Mouse (Mus musculus): ENCODE measurements around the gene Trak1.

Trak1 gene

DNA sequence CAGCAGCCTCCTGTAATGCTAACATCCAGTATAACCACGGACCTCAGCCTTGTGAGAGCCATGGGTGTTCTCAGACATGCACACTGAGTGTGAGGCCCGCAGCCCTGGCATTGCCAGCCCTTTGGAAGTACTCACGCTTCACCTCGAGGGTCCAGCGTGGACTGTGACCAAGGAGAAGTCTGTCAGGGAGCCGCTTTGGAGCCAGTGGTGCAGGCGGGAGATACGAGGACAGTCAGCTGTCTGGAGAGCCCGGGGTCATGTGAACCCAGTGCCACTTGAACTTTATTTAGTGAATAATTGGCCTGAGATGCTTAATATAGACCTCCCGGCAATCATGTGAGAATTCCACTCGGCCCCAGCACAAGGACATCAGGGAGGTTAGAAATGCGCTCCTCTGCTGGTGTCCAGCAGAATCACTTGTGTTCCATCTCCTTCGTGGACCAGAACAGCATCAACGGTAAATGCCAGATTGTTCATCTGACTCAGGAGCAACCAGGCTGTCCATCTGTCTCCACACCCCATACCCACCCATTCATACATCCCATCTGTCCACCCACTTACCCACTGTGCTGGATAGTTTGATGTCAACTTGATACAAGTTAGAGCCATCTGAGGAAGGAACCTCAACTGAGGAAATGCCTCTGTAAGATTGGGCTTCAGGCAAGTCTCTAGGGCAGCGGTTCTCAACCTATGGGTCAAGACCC lies 48.3 kb downstream of the Trak1 start:
- intact Hi-C loops (cut with DNase I): no loop called here

DNA sequence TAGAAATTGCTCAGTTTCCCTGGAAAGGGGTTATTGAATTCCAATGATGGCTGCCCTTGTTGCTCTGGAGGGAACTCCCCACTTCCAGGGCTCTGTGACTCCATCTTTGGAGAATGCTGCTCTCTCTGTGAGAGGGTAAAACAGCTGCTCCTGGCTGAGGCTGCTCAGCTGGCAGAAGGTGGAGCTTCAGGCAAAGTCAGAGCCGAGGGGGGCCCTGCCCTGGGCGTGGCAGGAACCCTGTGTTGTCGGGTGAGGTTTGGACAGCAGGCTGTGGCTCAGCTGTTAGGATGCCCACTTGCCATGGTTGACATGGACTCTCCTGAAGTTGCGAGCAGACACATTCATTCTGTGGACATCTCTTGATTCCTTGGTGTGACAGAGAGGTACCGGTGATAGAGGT lies 49.3 kb downstream of the Trak1 start:
- intact Hi-C loops (cut with DNase I): no loop called here

DNA sequence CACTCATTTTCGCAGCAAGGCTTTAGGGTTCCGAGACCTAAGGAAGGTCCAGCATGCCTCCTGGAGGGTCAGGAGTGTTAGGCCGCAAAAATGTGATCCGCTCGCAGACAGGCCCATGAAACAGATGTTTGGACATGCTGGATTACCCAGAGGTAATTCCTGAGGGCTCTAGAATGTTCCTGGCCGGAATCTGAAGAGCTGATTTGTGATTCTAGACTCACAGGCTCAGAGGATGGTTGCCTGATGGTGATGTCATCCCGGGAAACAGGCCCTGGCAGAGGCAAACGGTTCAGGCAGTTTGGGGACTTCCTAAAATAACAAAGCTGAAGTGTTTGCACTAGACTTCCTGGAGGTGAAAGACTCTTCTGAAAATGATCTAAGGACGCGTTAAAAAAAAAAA lies 50.7 kb downstream of the Trak1 start:
- intact Hi-C loops (cut with DNase I): no loop called here

DNA sequence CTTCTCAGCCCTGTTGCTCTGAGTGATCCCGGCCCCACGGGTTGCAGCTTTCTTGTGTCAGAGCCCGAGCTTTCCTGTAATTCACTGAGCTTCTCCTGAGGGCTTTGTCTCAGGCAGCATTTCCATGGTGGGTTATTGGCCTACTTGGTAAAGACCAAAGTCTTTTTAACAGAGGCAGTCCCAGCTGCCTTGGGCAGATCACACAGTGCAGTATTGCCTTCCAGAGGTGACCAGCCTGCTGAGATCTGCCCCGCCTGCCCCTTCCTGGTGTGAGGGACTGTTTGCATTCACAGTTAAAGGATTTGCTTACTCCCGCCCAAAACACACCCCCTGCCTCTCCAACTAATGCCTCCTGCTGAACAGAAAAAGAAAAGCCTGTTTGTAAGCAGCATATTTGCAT lies 51.2 kb downstream of the Trak1 start:
- intact Hi-C loops (cut with DNase I): no loop called here

DNA sequence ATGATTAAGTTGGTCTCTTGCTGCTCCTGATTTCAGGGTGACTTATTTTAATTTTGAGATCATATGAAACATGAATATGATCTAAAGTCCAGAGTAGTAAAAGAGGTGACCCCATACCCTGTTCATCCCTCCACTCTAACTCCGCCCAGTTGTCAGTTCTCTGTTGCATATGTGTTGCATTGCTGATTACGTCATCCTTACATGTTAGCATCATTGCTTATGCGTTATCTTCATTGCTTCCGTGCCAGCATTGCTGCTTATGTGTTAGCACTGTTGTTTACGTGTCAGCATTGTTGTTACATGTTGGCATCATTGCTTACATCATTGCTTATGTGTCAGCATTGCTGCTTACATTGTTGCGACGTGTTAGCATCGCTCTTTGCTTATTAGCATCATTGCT lies 51.8 kb downstream of the Trak1 start:
- intact Hi-C loops (cut with DNase I): no loop called here

DNA sequence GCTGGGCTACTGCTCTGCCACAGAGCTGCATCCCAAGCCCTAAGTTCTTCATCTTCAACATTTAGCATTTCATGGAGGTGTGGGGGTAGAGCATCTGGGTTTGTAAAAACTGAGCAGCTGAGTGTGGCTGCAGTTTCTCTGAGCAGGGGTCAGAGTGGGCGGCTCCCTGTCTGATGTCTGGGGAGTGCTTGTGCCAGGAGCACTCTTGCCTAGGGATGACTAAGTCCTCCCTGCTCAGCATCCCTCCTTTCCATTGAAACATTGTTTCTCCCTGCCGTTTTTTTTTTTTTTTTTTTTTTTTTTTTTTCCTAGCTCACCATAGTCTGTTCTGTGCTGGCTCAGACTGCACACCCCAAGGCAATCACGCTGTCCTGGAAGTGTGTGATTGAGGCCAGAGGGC lies 53.3 kb downstream of the Trak1 start:
- intact Hi-C loops (cut with DNase I): loop anchor here (5.0 kb wide), 1 partner anchor 68 kb away; no protein-coding TSS in a partner anchor

DNA sequence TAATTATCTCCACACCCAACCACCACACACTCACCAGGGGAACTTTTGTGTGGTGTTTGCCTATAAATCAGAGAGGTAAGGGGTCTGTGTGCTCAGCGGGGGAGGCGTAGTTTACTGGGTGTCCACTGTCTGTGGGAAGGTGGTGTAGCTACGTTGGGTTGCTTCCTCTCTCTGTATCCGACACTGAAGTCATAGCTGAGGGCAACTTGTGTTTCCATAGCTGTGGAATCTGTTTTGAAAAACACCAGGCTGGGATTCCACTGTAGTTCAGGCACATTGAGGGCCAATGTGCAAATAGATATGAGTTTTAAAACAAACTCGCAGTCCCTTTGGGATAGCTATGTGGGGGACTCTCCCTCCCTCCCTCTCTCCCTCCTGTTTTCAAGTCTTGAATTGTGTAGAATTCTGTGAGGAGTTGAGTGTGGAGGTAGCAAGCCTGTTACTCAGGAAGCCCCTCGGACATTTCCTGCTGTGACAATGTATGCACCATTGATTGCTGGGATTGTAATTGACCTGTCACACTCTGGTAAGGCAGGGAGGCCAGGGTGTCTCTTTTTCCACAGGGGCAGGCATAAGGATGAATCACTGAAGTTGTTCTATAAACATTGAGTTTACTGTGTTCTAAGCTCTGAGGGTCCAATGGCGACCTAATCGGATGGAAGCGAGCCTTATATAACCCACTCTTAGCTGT lies 54.2 kb downstream of the Trak1 start:
- intact Hi-C loops (cut with DNase I): loop anchor here (5.0 kb wide), 1 partner anchor 69 kb away; no protein-coding TSS in a partner anchor

DNA sequence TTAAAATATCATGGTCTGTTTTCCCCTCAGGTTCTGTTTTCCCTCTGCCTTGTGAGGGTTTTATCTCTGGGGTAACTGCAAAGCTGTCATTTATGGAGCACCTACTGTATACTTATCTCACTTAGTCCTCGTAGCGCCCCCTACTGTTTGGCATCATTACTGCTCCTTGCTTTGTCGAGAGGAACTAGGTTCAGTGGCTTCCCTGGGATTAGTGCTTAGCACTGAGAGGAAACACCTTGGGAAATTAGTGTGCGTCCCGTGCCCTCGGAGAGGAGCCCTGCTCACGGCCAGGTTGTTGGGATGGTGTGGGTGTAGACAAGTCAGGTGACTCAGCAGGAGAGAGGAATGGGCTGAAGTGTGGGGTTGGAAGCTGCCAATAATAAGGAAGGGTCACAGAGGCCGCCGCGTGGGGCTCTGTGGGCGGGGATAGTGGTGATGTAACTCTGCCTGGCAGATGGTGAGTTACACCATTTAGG lies 54.9 kb downstream of the Trak1 start:
- intact Hi-C loops (cut with DNase I): loop anchor here (5.0 kb wide), 1 partner anchor 70 kb away; no protein-coding TSS in a partner anchor

DNA sequence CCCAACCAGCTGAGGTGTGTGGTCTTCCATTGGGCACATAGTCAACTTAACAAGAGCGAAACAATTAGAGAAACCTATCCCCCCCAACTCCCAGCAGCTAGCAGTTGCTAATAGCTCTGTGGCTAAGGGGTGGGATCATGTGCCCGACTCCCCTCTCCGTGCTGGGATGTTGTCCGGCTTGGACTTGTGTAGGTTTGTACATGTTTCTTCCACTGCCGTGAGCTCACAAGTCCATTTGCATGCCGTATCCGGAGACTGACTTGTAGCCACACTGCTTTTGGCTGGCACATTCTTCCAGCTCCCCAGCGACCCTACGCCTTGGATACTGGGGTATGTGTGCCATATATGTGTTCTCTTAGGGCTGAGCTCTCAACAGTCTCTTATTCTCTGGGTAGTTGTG lies 55.4 kb downstream of the Trak1 start:
- intact Hi-C loops (cut with DNase I): loop anchor here (5.0 kb wide), 1 partner anchor 70 kb away; no protein-coding TSS in a partner anchor

DNA sequence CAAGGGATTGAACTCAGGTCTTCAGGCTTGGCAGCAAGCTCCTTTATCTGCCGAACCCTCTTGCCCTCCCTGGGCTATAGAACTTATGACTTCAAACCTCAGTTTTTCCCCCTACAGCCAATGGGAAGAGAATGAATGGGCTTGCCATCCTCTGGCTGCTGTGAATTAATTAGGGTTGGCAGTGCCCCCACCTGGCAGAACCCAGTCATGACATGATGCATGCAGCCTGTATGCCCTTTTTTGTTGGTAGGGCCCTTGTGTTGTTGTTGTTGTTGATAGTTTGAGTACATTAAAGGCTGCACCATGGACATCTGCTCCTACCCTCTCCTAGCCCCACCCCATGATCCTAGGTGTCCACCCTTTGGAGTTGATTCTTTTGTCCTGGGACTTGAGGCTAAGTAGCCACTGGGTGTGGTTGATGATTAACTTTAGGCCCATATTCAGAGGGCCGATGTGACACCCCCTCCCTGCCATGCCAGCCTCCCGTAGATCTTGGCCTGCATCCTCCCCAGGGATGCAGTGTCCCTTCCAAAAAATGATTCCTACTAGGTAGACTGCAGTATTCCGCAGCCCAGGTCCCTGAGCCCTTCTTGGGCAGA lies 57.6 kb downstream of the Trak1 start:
- intact Hi-C loops (cut with DNase I): loop anchor here (5.0 kb wide), 1 partner anchor 73 kb away; no protein-coding TSS in a partner anchor

DNA sequence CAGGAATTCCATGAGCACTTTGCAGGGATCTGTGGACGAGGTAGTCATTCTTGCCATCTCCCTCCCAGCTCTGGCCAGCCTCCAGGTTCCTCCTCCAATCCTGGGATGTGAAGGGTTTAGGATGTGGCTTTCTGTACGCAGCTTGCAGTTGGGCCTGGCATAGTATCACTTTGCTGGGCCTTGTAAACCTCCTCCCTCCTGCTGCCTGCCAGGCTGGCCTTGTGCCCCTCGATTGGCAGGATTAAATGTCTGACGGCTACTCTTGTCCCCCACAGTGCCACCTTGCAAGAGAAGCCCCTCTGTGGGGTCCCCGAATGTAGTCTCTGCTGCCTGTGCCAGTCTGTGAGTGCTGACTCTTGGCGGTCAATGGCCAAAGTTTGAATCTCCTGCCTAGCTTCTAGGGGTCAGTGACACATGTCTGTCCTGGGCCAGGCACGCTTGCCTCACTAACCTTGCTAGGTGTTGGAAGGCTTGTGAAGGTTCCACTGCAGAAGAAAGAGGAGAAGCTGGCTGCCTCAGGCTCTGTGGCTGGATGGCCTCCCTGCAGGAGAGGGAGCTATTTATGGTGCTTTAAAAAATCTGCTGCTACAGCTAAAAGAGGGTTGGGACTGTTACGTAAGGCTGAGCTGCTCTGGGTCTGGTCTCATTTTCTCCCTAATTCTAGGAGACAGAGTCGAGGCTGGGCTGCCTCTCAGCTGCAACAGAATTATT lies 58.3 kb downstream of the Trak1 start:
- intact Hi-C loops (cut with DNase I): no loop called here

DNA sequence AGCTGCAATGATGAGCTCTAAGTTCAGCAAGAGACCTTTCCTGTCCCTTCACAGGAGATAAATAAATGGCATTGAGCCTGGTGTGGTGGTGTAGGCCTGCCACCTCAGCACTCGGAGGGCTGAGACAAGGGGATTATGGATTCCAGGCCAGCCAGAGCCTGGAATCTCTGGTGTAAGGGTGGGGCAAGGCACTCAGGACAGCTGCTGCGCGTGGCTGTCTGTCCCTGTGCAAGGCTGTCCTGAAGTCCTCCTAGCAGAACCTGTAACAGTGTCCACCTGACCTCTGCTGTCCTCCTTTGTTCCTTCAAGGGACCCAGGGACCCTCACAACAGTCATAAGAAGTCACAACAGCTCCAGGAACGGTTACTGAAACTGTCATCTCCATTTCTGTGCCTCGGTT lies 59.8 kb downstream of the Trak1 start:
- intact Hi-C loops (cut with DNase I): no loop called here

DNA sequence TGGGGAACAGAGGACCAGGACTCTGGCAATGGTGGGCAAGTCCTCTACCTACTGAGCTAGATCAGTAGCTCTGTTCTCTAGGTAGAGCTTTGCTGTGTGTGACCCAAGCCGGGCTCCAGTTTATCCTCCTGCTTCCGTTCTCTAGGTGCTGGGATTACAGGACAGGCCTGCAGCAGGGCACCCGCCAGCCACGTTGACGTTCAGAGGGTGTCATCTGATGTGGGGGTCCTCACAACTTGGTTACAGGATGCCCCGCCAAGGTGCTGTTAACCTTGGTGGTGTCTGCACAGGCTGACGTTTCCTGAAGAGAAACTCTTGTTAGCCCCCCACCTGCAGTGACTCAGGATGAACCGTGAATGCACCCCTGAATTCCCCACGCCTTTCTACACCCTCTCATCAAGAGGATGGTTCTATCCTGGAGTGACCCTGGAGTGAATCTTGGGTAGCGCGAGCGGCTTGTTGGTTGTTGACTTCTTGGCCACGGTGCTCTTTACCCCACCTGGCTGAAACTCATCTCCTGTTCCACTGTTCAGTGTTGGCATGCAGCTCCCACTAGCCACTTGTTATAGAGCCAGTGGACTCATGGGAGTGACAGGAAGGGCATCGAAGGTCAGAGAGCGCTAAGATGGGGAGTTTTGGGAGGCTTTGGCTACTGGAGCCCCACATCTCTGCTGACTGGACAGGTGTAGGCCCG lies 60.4 kb downstream of the Trak1 start:
- intact Hi-C loops (cut with DNase I): no loop called here

DNA sequence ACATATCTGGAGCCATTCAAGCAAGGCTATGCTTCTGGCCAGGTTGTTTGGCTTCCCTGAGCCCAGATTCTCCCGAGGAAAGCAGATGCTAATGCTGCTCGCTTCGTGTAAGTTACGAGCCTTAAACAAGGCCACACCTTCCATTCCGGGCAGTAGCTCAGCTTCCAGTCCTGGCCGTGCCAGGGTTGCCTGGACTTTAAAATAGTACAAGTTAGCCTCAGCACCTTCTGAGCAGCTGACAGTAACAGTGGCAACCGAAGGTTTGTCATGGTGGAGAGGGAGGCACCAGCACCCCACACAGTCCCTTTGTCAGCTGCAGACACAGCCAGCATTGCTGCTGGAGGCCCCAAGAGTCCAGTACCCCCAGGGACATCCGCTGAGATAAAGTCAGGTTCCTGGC lies 61.1 kb downstream of the Trak1 start:
- intact Hi-C loops (cut with DNase I): no loop called here

DNA sequence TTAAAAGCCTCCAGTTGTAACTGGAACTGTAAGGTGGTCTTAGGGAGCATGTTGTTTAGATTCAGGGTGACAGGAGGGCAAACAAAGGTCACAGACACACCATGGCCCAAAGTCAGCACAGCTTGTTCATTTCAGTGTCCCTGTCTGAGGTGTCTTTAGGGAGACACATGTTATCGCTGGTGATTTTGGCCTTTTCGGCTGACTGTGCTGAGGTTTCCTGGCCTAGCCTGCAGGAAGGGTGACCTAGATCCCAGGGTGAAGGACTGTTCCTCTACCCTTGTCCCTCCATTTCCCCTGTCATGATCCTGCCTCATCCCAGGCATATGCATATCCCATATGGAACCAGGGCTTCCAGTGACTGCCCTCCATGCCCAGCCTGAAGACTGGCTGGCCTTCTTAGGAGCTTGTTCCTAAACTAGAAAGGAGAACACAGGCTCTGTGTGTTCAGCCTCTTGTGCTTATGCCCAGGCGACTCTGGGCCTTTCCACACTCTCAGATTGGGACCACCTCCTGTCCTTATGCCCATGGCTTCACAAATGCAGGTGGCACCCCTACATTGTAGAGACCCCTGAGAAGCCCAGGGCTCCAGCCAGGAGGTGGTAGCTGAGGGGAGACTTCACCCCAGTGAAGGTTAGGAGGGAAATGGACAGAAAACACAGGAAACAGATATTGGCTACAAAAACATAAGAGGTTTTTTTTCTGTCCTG lies 62.1 kb downstream of the Trak1 start:
- intact Hi-C loops (cut with DNase I): no loop called here

DNA sequence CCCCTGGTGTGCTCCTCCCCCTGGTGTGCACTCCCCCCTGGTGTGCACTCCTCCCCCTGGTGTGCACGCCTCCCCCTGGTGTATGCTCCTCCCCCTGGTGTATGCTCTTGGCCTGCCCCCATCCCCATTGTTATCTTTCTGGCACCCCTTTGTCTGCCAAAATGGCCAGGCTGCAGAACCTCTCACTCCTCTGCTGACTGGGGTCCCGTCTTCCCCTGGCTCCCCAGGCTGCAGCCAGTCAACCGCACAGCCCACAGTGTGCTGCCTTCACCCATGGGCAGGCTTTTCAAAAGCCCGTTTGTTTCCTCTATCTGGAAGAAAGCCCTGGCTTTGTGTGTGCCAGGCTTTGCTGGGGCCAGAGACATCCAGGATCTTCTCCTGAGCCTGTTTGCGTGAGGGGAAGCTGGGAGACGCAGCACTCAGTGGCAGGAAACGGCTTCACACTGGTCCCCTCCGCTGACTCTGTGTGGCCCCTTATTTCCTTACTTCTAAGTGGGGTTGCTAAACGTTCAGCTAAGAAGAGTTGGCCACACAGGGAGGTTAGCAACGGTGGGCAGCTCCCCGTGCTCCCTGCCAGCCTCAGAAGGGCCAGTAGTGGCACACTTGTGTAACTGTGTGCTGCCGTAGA lies 63.1 kb downstream of the Trak1 start:
- intact Hi-C loops (cut with DNase I): no loop called here

DNA sequence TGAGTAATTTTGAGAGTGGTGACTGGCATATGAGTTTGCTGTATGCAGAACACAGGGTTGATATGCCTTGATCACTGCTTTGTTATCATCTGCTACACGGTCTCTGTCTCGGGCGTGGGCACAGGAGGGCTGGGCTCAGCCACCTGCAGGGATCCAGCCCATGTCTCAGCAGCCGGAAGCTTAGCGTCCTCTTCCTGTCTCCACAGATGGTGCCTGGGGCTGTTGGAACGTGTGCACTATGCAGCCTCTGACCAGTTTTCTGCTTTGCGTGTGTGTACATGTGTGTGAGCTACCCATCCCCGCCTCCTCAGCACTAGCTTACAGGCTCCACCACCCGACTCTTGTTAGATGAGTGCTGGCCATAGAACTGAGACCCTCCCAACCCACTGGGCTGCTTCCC lies 63.7 kb downstream of the Trak1 start:
- intact Hi-C loops (cut with DNase I): no loop called here

DNA sequence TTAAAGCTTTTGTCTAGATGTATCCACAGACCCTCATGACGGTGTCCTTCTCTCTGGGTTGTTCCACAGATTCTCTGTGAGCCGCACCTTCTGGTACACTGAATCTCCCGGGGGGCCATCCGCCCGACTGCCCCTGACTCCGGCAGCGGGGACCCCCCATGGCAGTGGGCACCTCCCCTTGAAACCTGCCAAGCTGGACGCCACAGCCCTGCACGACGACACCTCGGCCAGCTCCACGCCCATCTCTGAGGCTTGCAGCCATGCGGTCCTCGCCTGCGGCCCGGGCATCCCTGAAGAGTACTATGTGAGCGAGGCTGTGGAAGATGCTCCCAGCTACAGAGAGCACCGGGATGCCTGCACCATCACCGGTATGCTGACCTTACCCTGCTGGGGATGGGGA lies 66.6 kb downstream of the Trak1 start:
- intact Hi-C loops (cut with DNase I): no loop called here

DNA sequence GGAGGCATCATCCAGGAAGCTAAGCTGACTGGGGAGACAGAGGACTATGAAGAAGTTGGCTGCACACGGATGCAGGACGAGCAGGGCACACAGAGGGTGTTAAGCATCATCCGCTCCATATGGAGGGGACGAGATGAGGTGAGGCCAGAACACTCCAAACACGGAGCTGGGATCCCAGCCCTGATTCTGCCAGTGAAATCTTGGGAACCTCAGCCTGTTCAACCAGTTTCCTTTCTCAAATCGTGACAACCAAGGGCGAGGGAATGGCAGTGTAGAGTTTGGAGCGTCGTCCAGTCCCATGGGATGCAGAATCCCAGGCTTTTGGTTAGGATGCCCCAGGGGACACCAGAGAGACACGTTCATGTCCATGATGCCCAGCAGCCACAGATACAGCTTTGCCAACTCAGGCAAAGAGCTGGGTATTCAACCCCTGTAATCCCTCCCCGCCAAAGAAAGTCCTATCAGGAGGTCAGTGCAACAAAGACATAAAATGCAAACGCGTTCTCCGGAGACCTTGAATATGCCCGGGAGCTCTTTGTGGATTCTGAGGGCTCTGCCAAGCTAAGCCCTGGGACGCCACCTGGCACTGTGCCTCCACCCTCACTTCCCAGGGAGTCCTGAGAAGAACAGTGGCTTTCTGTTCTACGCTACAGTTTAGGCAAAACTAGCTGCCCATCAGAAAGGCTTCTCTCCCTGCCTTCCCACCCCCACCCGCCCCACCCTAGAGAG lies 69.0 kb downstream of the Trak1 start:
- intact Hi-C loops (cut with DNase I): no loop called here
